Mouse (Mus musculus) B cell, adult 62 days (primary cell): ENCODE measurements around the gene Dbr1. TPM values are rescaled to one million over a fixed set of nuclear protein-coding genes. Genes with fewer than 3 reads are reported as not detected.

Experiments used
- total RNA-seq: library from RNA; stranded (reverse); gene quantifications from 4 replicates; pipeline ENCODE4 v1.2.4, GENCODE M21; 2023

Dbr1 gene
- 24.6 to 31.1 TPM (median 27.7 TPM) in 4 replicates for total RNA-seq

DNA sequence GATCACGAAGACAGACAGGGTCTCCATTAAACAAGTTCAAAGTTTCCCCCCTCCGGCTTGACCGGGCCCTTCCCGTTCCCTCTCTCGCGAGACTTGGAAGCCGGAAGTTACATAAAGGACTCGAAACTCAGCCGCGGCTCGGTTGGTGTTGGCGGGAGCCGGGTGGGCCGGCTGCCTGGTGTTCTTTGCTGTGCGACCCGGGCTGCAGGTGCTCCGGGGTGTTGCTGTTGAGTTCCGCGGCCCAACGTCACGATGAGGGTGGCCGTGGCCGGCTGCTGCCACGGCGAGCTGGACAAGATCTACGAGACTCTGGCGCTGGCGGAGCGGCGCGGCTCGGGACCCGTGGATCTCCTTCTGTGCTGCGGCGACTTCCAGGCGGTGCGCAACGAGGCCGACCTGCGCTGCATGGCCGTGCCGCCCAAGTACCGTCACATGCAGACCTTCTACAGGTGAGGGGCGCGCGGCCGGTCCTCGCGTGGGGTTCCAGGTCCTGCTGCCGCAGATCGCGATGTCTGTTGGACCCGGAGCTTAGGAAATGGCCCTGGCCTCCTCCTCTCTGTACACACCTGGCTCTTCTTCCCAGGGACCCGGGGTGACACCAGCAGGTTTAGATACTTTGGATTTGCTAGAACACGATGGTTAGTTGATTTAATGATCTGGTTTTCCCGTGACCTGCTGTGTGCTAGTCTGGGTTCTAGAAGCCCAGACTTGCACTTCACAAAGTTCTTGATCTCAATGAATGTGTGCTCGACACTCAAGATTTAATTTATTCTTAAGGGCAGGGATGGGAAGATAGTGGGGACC lies at the start of gene Dbr1:
TSS of gene Dbr1 (plus strand) at position 123 of the 804 bp plus-strand sequence.

DNA sequence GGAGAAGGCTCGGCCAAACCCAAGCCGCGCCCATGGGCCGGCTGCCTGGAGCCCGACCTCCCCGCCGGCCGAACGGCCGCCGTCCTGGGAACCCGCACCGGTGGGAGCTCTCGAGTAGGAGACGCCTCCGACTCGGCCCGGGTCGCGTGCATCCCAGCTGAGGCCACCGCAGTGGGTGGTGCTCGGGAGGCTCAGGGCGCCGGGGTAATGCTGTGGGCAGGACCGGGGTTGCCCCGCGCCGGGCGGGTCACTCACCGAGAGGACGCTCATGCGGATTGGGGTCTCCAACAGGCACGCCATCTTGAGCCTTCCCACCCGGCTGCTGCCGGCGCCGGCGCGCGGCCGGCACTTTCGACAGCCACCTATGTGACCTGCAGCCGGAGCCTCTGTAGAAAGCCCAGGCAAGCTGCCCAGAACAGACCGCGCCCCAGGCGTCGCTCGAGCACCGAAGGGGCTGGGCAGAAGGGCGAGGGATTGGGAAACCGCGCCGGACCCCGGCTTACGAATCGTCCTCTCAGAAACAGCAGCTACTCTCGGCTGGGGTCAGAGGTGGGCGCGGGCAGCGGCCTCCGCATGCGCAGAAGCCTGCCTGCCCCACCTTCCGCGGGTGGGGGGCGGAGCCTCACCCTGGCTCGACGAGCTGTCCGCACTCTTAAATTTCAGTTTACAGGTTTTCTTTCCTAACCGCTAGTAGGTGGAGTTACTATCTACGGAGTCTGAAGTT lies 7.1 kb upstream of the Dbr1 start, which contains the start of gene Armc8:
TSS of gene Armc8 (minus strand) at position 553 of the 724 bp plus-strand sequence.

DNA sequence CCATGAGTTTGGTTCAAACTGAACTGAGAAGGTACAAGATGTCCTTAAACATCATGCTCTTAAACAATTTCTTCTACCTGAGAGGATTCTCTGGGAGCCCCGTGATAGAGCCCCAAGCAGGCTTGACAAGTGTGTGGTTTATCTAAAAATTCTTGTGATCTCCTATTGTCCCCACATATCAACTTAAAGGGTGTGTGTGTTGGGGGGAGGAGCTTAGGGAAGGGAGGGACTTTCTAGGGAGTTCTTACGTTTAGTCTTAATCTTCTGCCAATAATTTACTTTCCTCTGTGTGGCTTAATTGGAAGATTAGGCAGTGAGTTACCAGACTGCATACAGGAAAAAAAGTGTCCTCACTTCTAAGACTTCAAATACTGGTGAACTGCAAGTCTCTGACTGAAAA lies 36.6 kb downstream of the Dbr1 start, which contains the start of gene A4gnt:
TSS of gene A4gnt (plus strand) at position 301 of the 400 bp plus-strand sequence.

DNA sequence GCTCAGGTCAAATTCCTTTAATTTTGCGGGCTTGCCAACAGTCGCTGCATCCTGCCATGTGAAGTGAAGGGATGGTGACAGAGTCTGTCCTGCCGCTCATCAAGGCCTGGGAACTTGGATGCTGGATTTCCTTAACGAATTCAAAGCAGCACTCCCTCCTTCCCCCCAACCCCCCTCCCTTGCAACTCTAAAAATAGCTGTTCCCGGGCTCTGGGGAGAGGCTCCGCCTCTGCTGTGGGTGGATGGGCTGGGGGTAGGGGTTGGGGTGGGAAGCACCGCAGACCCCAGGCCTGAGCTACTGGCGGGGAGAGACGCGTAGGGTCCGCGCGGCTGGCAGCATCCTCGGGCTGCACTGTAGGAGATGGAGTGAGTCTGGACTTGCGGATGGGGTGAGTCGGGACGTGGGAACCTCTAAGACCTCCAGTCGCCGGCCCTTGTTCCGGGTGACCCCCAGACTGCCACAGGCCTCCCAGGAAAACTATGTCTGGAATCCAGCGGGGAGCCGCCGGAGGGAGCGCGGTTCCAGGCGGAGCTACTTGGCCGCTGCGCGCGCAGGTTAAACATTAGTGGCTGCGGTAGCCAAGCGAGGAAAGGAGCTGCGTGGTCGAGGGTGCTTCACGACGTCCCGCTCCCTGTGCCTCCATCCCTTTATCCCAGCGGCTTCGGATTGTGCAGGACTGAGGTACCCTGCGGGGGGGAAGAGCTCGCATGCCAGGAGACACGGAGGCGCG lies 53.8 kb downstream of the Dbr1 start, which contains the start of gene Dzip1l:
TSS of gene Dzip1l (plus strand) at position 216 of the 731 bp plus-strand sequence.

Other genes starting within 250 kb of the Dbr1 start
- gene Esyt3, start 217.2 kb upstream of the Dbr1 start, total RNA-seq = not detected in 4 replicates
- gene Mras, start 138.4 kb upstream of the Dbr1 start, total RNA-seq = 0.12 to 0.49 TPM in 2 of 4 replicates, not detected in the others
- not detected in 4 replicates for gene Nme9, start 124.3 kb upstream of the Dbr1 start, total RNA-seq
- gene Armc8, start 6.9 kb upstream of the Dbr1 start, total RNA-seq = 30.9 to 37.7 TPM (median 35.5 TPM) in 4 replicates
- not detected in 4 replicates for gene A4gnt, start 36.7 kb downstream of the Dbr1 start, total RNA-seq
- gene Dzip1l, start 53.7 kb downstream of the Dbr1 start, total RNA-seq = not detected in 4 replicates
- not detected in 4 replicates for gene Cldn18, start 141.5 kb downstream of the Dbr1 start, total RNA-seq